Mouse (Mus musculus) ES-E14 (cell line): ENCODE measurements around the gene Myo1g.

Source experiments
- CHD2 ChIP-seq: IDR thresholded peaks from 2 replicates; pipeline ENCODE4 v1.6.1; 2014; ENCODE audit warnings: mild to moderate bottlenecking, low read depth, low read length, inconsistent platforms
- HCFC1 ChIP-seq: IDR thresholded peaks from 2 replicates; pipeline ENCODE4 v1.6.1; 2012; ENCODE audit warnings: low read length, inconsistent platforms, borderline replicate concordance; ENCODE audit not compliant: insufficient read depth
- MAFK ChIP-seq: IDR thresholded peaks from 2 replicates; pipeline ENCODE4 v1.6.1; 2014; ENCODE audit warnings: mild to moderate bottlenecking, low read depth, low read length, inconsistent platforms; ENCODE audit not compliant: insufficient read depth

- TF ChIP-seq CHD2, result no peak
- TF ChIP-seq MAFK, result no peak
- TF ChIP-seq HCFC1, result no peak
These were observed 3.6 kb upstream of the Myo1g start for GRCm38 (mm10) chr11:6524165-6524879.
